ENCODE assay signal across 19 mouse cellular contexts in genomic region chr12:11433716-11434115, GRCm38 (mm10). TPM values are rescaled to one million over a fixed set of nuclear protein-coding genes. Genes with fewer than 3 reads are reported as not detected.
A peak's percentile ranks its signal among the peaks of the same experiment; 100 is the strongest.
DNase-seq lines count a peak whose midpoint lies in the region; ATAC-seq lines count a peak whose summit lies in the region.
"Had no signal": no experiment of that assay in that cellular context is flagged by ENCODE, and none has a peak within 500 bp of the region (broad histone marks: within the 10 kb centered on the region; RNA-seq: fewer than 3 reads in every experiment).

No protein-coding gene starts in this region.

- H3K27ac ChIP-seq in midbrain, embryonic 16.5 days (ENCODE audit: low read length), result peak overlapping the region; percentile 33; the same call in 1 of the 2 replicates
- H3K27ac ChIP-seq: embryonic facial prominence, embryonic 12.5 days; forebrain, embryonic 10.5 days; heart, embryonic 15.5 days; limb, embryonic 12.5 days had no signal

- H3K4me3 ChIP-seq in midbrain, embryonic 16.5 days (ENCODE audit: low read depth, low read length), result no peak overlapping the region
- H3K4me3 ChIP-seq: embryonic facial prominence, embryonic 12.5 days; forebrain, embryonic 10.5 days; heart, embryonic 15.5 days; limb, embryonic 12.5 days had no signal

- no peaks in the 10 kb centered on the region for H3K27me3 ChIP-seq in midbrain, embryonic 16.5 days (ENCODE audit: control insufficient read depth, insufficient read depth, low read depth, low read length)
- H3K27me3 ChIP-seq: CH12.LX had no signal

- 75% methylated on average over 1 of the region's 1 CpGs for WGBS in midbrain, embryonic 16.5 days

- ATAC-seq in midbrain, embryonic 16.5 days, result no peak
- ATAC-seq: liver, postnatal 0 days; Patski had no signal

- no peaks in the 10 kb centered on the region for H3K9me3 ChIP-seq in midbrain, embryonic 16.5 days (replicated peaks; ENCODE audit: control insufficient read depth, low read length, poor library complexity, severe bottlenecking)
- H3K9me3 ChIP-seq: embryonic facial prominence, embryonic 12.5 days; forebrain, embryonic 10.5 days; heart, embryonic 15.5 days; limb, embryonic 12.5 days had no signal

- no peaks in the 10 kb centered on the region for H3K36me3 ChIP-seq in midbrain, embryonic 16.5 days (ENCODE audit: control insufficient read depth, insufficient read depth, low read length)
- H3K36me3 ChIP-seq: embryonic facial prominence, embryonic 12.5 days; forebrain, embryonic 10.5 days; heart, embryonic 15.5 days; limb, embryonic 12.5 days had no signal

- DNase-seq in layer of hippocampus, postnatal 10 days (ENCODE audit: low spot score in 2 of 2), result peak; percentile 7 to 17
- DNase-seq in layer of hippocampus, adult 11-12 months (ENCODE audit: low spot score), result no peak
- peak; percentile 49 for DNase-seq in cerebellum, adult 8-10 months
- peak; percentile 47 to 58 for DNase-seq in cerebellum, postnatal 14 days
- no peak for DNase-seq in embryo, embryonic 9.5 days (ENCODE audit: extremely low spot score)
- no peak for DNase-seq in kidney, adult 11 months
- no peak for DNase-seq in urinary bladder, adult 18-20 months (ENCODE audit: low spot score in 2 of 2)
- DNase-seq: gastrocnemius, postnatal 25 days; kidney, postnatal 4 days; liver, postnatal 0 days; lung, postnatal 4 days had no signal

- H3K4me2 ChIP-seq in midbrain, embryonic 16.5 days (ENCODE audit: low read length), result peak overlapping the region; percentile 48
- H3K4me2 ChIP-seq: embryonic facial prominence, embryonic 12.5 days; heart, embryonic 15.5 days; limb, embryonic 12.5 days had no signal

- peaks cover 10% of the 10 kb centered on the region; the same call in 1 of the 2 replicates for H3K4me1 ChIP-seq in midbrain, embryonic 16.5 days (ENCODE audit: control insufficient read depth, insufficient read depth, low read length)

- H3K9ac ChIP-seq in midbrain, embryonic 16.5 days (ENCODE audit: low read depth, low read length), result 0 out of 2 replicates have a peak overlapping the region, but pooled peaks have one; percentile 34
- H3K9ac ChIP-seq: embryonic facial prominence, embryonic 12.5 days; heart, embryonic 15.5 days; limb, embryonic 12.5 days; liver, postnatal 0 days had no signal

RNA-seq across cellular contexts. Expression of gene Vsnl1, which starts 2.7 kb away (rescaled TPM):
- total RNA-seq in layer of hippocampus, postnatal 10 days (2021), result 100 to 1,000 TPM; 288 to 320 TPM
- 80.5 and 145 TPM in 2 replicates for polyA plus RNA-seq in midbrain, embryonic 16.5 days (2015; fragmentation: Nextera tagmentation; extraction: Ambion mirVana)
- total RNA-seq: CH12.LX had no signal
- polyA plus RNA-seq: liver, postnatal 0 days; Patski had no signal

RNA-seq across cellular contexts. Expression of gene Rad51ap2, which starts 22.2 kb away (rescaled TPM):
- total RNA-seq in layer of hippocampus, postnatal 10 days (2021), result under 1 TPM; 0.87 to 0.89 TPM
- 0.52 and 0.70 TPM in 2 replicates for polyA plus RNA-seq in midbrain, embryonic 16.5 days (2015; fragmentation: Nextera tagmentation; extraction: Ambion mirVana)
- total RNA-seq: adrenal gland, adult 18-20 months; CH12.LX; gastrocnemius, postnatal 25 days had no signal
- polyA plus RNA-seq: liver, postnatal 0 days; Patski had no signal

Comparison
In these comparisons a context has a peak if more than half of its experiments do, and no peak if none do; other contexts are left out.
1. DNase-seq: peak in layer of hippocampus, postnatal 10 days (2 of 2), cerebellum, adult 8-10 months (single experiment) and cerebellum, postnatal 14 days (2 of 2); none in layer of hippocampus, adult 11-12 months (single experiment), embryo, embryonic 9.5 days (single experiment), kidney, adult 11 months (single experiment) and urinary bladder, adult 18-20 months (0 of 2).